Mouse (Mus musculus): ENCODE data around the gene Ptger3. TPM values are rescaled to one million over a fixed set of nuclear protein-coding genes. Genes with fewer than 3 reads are reported as not detected.

Gene Ptger3
- polyA plus RNA-seq, 1 experiment, result 2.5 TPM

- Histone ChIP-seq H3K4me1 (ENCODE audit: control insufficient read depth, insufficient read depth, insufficient read length, low read length) (peaks cover 8% of the 10 kb centered on the region; the same call in 1 of the 2 replicates), H3K36me3 (ENCODE audit: control insufficient read depth, insufficient read depth, low read length) (no peaks in the 10 kb centered on the region), H3K27me3 (ENCODE audit: control insufficient read depth, insufficient read depth, low read length) (no peaks in the 10 kb centered on the region), H3K4me3 (ENCODE audit: low read depth, low read length) (no peak overlapping the region), H3K27ac (ENCODE audit: insufficient read depth, low read depth, low read length) (no peak overlapping the region)
- no peak for TF ChIP-seq CTCF (IDR thresholded peaks at IDR 0.05; ENCODE audit: extremely low read depth, insufficient read length, insufficient replicate concordance, low read depth, low read length)
- no peak for TF ChIP-seq POLR2A (IDR thresholded peaks at IDR 0.05; ENCODE audit: low read depth, low read length)
- 44% methylated on average over 5 of the region's 5 CpGs for WGBS
Observed at GRCm38 (mm10) chr3:157582626-157583405, 16.1 kb downstream of the Ptger3 start.

GRCm38 (mm10) chr3:157597837-157598379, 31.2 kb downstream of the Ptger3 start:
- Histone ChIP-seq H3K4me3 (ENCODE audit: low read depth, low read length) (no peak overlapping the region), H3K36me3 (ENCODE audit: control insufficient read depth, insufficient read depth, low read length) (no peaks in the 10 kb centered on the region), H3K27ac (ENCODE audit: insufficient read depth, low read depth, low read length) (no peak overlapping the region), H3K27me3 (ENCODE audit: control insufficient read depth, insufficient read depth, low read length) (no peaks in the 10 kb centered on the region), H3K4me1 (ENCODE audit: control insufficient read depth, insufficient read depth, insufficient read length, low read length) (peaks cover 3% of the 10 kb centered on the region; the same call in 1 of the 2 replicates)
- 44% methylated on average over 7 of the region's 7 CpGs for WGBS
- TF ChIP-seq POLR2A (IDR thresholded peaks at IDR 0.05; ENCODE audit: low read depth, low read length), result no peak
- no peak for TF ChIP-seq CTCF (IDR thresholded peaks at IDR 0.05; ENCODE audit: extremely low read depth, insufficient read length, insufficient replicate concordance, low read depth, low read length)

GRCm38 (mm10) chr3:157604684-157605410, 38.2 kb downstream of the Ptger3 start:
- Histone ChIP-seq H3K27me3 (ENCODE audit: control insufficient read depth, insufficient read depth, low read length) (no peaks in the 10 kb centered on the region), H3K27ac (ENCODE audit: insufficient read depth, low read depth, low read length) (no peak overlapping the region), H3K4me3 (ENCODE audit: low read depth, low read length) (no peak overlapping the region), H3K4me1 (ENCODE audit: control insufficient read depth, insufficient read depth, insufficient read length, low read length) (no peaks in the 10 kb centered on the region), H3K36me3 (ENCODE audit: control insufficient read depth, insufficient read depth, low read length) (no peaks in the 10 kb centered on the region)
- TF ChIP-seq CTCF (IDR thresholded peaks at IDR 0.05; ENCODE audit: extremely low read depth, insufficient read length, insufficient replicate concordance, low read depth, low read length) (no peak), POLR2A (IDR thresholded peaks at IDR 0.05; ENCODE audit: low read depth, low read length) (no peak)
- 77% methylated on average over 6 of the region's 6 CpGs for WGBS

GRCm38 (mm10) chr3:157605411-157605740, 38.7 kb downstream of the Ptger3 start:
- no peak for TF ChIP-seq POLR2A (IDR thresholded peaks at IDR 0.05; ENCODE audit: low read depth, low read length)
- no peak for TF ChIP-seq CTCF (IDR thresholded peaks at IDR 0.05; ENCODE audit: extremely low read depth, insufficient read length, insufficient replicate concordance, low read depth, low read length)
- Histone ChIP-seq H3K4me3 (ENCODE audit: low read depth, low read length) (no peak overlapping the region), H3K27ac (ENCODE audit: insufficient read depth, low read depth, low read length) (no peak overlapping the region), H3K27me3 (ENCODE audit: control insufficient read depth, insufficient read depth, low read length) (no peaks in the 10 kb centered on the region), H3K36me3 (ENCODE audit: control insufficient read depth, insufficient read depth, low read length) (no peaks in the 10 kb centered on the region), H3K4me1 (ENCODE audit: control insufficient read depth, insufficient read depth, insufficient read length, low read length) (no peaks in the 10 kb centered on the region)

GRCm38 (mm10) chr3:157613542-157613941, 46.9 kb downstream of the Ptger3 start:
- H3K27me3 ChIP-seq (ENCODE audit: control insufficient read depth, insufficient read depth, low read length), result no peaks in the 10 kb centered on the region
- no peak overlapping the region for H3K27ac ChIP-seq (ENCODE audit: insufficient read depth, low read depth, low read length)
- WGBS, result 17% methylated on average over 1 of the region's 1 CpGs
- H3K36me3 ChIP-seq (ENCODE audit: control insufficient read depth, insufficient read depth, low read length), result no peaks in the 10 kb centered on the region
- H3K4me1 ChIP-seq (ENCODE audit: control insufficient read depth, insufficient read depth, insufficient read length, low read length), result no peaks in the 10 kb centered on the region
- TF ChIP-seq POLR2A (IDR thresholded peaks at IDR 0.05; ENCODE audit: low read depth, low read length), result no peak
- H3K4me3 ChIP-seq (ENCODE audit: low read depth, low read length), result no peak overlapping the region

GRCm38 (mm10) chr3:157616949-157617348, 50.3 kb downstream of the Ptger3 start:
- no peaks in the 10 kb centered on the region for H3K4me1 ChIP-seq (ENCODE audit: control insufficient read depth, insufficient read depth, insufficient read length, low read length)
- TF ChIP-seq POLR2A (IDR thresholded peaks at IDR 0.05; ENCODE audit: low read depth, low read length) (no peak), CTCF (IDR thresholded peaks at IDR 0.05; ENCODE audit: extremely low read depth, insufficient read length, insufficient replicate concordance, low read depth, low read length) (no peak)
- no peak overlapping the region for H3K27ac ChIP-seq (ENCODE audit: insufficient read depth, low read depth, low read length)
- H3K27me3 ChIP-seq (ENCODE audit: control insufficient read depth, insufficient read depth, low read length), result no peaks in the 10 kb centered on the region
- H3K36me3 ChIP-seq (ENCODE audit: control insufficient read depth, insufficient read depth, low read length), result no peaks in the 10 kb centered on the region
- no peak overlapping the region for H3K4me3 ChIP-seq (ENCODE audit: low read depth, low read length)

GRCm38 (mm10) chr3:157627407-157627806, 60.7 kb downstream of the Ptger3 start:
- Histone ChIP-seq H3K27me3 (ENCODE audit: control insufficient read depth, insufficient read depth, low read length) (no peaks in the 10 kb centered on the region), H3K4me3 (ENCODE audit: low read depth, low read length) (no peak overlapping the region), H3K36me3 (ENCODE audit: control insufficient read depth, insufficient read depth, low read length) (no peaks in the 10 kb centered on the region), H3K4me1 (ENCODE audit: control insufficient read depth, insufficient read depth, insufficient read length, low read length) (no peaks in the 10 kb centered on the region), H3K27ac (ENCODE audit: insufficient read depth, low read depth, low read length) (no peak overlapping the region)
- 54% methylated on average over 3 of the region's 3 CpGs for WGBS
- TF ChIP-seq POLR2A (IDR thresholded peaks at IDR 0.05; ENCODE audit: low read depth, low read length), result no peak
- TF ChIP-seq CTCF (IDR thresholded peaks at IDR 0.05; ENCODE audit: extremely low read depth, insufficient read length, insufficient replicate concordance, low read depth, low read length), result no peak
